Mouse (Mus musculus) ES-Bruce4 (cell line): ENCODE measurements around the gene Arhgef11.

Source experiments
- CTCF ChIP-seq: IDR thresholded peaks from one replicate; pipeline ENCODE4 v1.8.1; 2011; ENCODE audit warnings: low read depth, low read length
- POLR2A ChIP-seq: IDR thresholded peaks from one replicate; pipeline ENCODE4 v1.8.1; 2011; ENCODE audit warnings: low read length; ENCODE audit not compliant: insufficient read depth

DNA sequence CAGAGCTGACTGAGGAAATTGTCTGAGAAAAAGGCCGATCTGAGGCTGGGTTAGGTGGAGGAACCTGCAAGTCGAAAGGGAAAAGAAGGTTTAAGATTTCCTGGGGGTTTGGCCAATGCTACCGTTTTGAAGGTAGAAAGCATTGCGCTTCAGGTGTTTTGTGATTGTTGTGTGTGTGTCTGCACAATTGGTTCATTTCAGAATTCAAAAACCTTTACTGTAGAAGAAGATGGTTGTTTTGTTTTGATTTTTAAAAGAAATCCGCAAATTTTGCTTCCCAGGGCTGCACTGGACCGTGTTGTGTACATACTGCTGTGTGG, 412 bp downstream of the Arhgef11 start:
- no peak for TF ChIP-seq POLR2A
- TF ChIP-seq CTCF, result no peak
